Mouse (Mus musculus): ENCODE data around the gene Rbpjl. TPM values are rescaled to one million over a fixed set of nuclear protein-coding genes. Genes with fewer than 3 reads are reported as not detected.

The Rbpjl gene
- polyA plus RNA-seq, 1 experiment from 2014 or later = not detected

- no peak overlapping the region for H3K27ac ChIP-seq (replicated peaks; ENCODE audit: low read depth, low read length)
- H3K9me3 ChIP-seq (replicated peaks; ENCODE audit: control insufficient read depth, low read length) = no peaks in the 10 kb centered on the region
- H3K4me1 ChIP-seq (ENCODE audit: control insufficient read depth, insufficient read depth, low read length) = no peaks in the 10 kb centered on the region; the same call in 1 of the 2 replicates
- WGBS = 71% methylated on average over 10 of the region's 10 CpGs
- no peak overlapping the region for H3K4me3 ChIP-seq (ENCODE audit: low read depth, low read length)
- H3K4me2 ChIP-seq (ENCODE audit: low read depth, low read length) = peak overlapping the region; percentile 34
- no peak for ATAC-seq (replicated peaks; ENCODE audit: insufficient number of reproducible peaks, low FRiP score, low TSS enrichment, low read depth)
- H3K36me3 ChIP-seq (replicated peaks; ENCODE audit: control insufficient read depth, insufficient read depth, low read depth, low read length) = no peaks in the 10 kb centered on the region
- H3K9ac ChIP-seq (replicated peaks; ENCODE audit: low read length) = no peak overlapping the region
- no peak for DNase-seq (ENCODE audit: low spot score)
- H3K27me3 ChIP-seq (ENCODE audit: control insufficient read depth, insufficient read depth, low read length) = peaks cover 7% of the 10 kb centered on the region
Measured at GRCm38 (mm10) chr2:164414581-164414980, 11.6 kb downstream of the Rbpjl start.

GRCm38 (mm10) chr2:164417198-164417597, 14.3 kb downstream of the Rbpjl start:
- peak; percentile 71 for DNase-seq (ENCODE audit: low spot score)
- 1% methylated on average over 2 of the region's 2 CpGs for WGBS
- H3K36me3 ChIP-seq (replicated peaks; ENCODE audit: control insufficient read depth, insufficient read depth, low read depth, low read length) = no peaks in the 10 kb centered on the region
- no peak overlapping the region for H3K4me2 ChIP-seq (ENCODE audit: low read depth, low read length)
- ATAC-seq (replicated peaks; ENCODE audit: insufficient number of reproducible peaks, low FRiP score, low TSS enrichment, low read depth) = no peak
- H3K9ac ChIP-seq (replicated peaks; ENCODE audit: low read length) = no peak overlapping the region
- no peaks in the 10 kb centered on the region; the same call in 1 of the 2 replicates for H3K27me3 ChIP-seq (ENCODE audit: control insufficient read depth, insufficient read depth, low read length)
- no peaks in the 10 kb centered on the region for H3K9me3 ChIP-seq (replicated peaks; ENCODE audit: control insufficient read depth, low read length)
- H3K27ac ChIP-seq (replicated peaks; ENCODE audit: low read depth, low read length) = no peak overlapping the region
- H3K4me3 ChIP-seq (ENCODE audit: low read depth, low read length) = no peak overlapping the region
- H3K4me1 ChIP-seq (ENCODE audit: control insufficient read depth, insufficient read depth, low read length) = no peaks in the 10 kb centered on the region; the same call in 1 of the 2 replicates

GRCm38 (mm10) chr2:164418308-164418875, 15.5 kb downstream of the Rbpjl start:
- no peaks in the 10 kb centered on the region; the same call in 1 of the 2 replicates for H3K27me3 ChIP-seq (ENCODE audit: control insufficient read depth, insufficient read depth, low read length)
- DNase-seq (ENCODE audit: low spot score) (no peak), ATAC-seq (replicated peaks; ENCODE audit: insufficient number of reproducible peaks, low FRiP score, low TSS enrichment, low read depth) (no peak)
- WGBS = 21% methylated on average over 3 of the region's 3 CpGs
- H3K4me3 ChIP-seq (ENCODE audit: low read depth, low read length) = no peak overlapping the region
- H3K27ac ChIP-seq (replicated peaks; ENCODE audit: low read depth, low read length) = no peak overlapping the region
- no peaks in the 10 kb centered on the region for H3K36me3 ChIP-seq (replicated peaks; ENCODE audit: control insufficient read depth, insufficient read depth, low read depth, low read length)
- no peak overlapping the region for H3K9ac ChIP-seq (replicated peaks; ENCODE audit: low read length)
- H3K4me2 ChIP-seq (ENCODE audit: low read depth, low read length) = no peak overlapping the region
- no peaks in the 10 kb centered on the region for H3K9me3 ChIP-seq (replicated peaks; ENCODE audit: control insufficient read depth, low read length)
- H3K4me1 ChIP-seq (ENCODE audit: control insufficient read depth, insufficient read depth, low read length) = no peaks in the 10 kb centered on the region; the same call in 1 of the 2 replicates

- no peaks in the 10 kb centered on the region for H3K36me3 ChIP-seq (replicated peaks; ENCODE audit: control insufficient read depth, insufficient read depth, low read depth, low read length)
- H3K27ac ChIP-seq (replicated peaks; ENCODE audit: low read depth, low read length) = no peak overlapping the region
- no peaks in the 10 kb centered on the region for H3K27me3 ChIP-seq (ENCODE audit: control insufficient read depth, insufficient read depth, low read length)
- no peaks in the 10 kb centered on the region for H3K9me3 ChIP-seq (replicated peaks; ENCODE audit: control insufficient read depth, low read length)
- no peak for DNase-seq (ENCODE audit: low spot score)
- H3K9ac ChIP-seq (replicated peaks; ENCODE audit: low read length) = no peak overlapping the region
- H3K4me1 ChIP-seq (ENCODE audit: control insufficient read depth, insufficient read depth, low read length) = no peaks in the 10 kb centered on the region
- H3K4me2 ChIP-seq (ENCODE audit: low read depth, low read length) = no peak overlapping the region
- no peak overlapping the region for H3K4me3 ChIP-seq (ENCODE audit: low read depth, low read length)
- ATAC-seq (replicated peaks; ENCODE audit: insufficient number of reproducible peaks, low FRiP score, low TSS enrichment, low read depth) = no peak
- 7% methylated on average over 3 of the region's 3 CpGs for WGBS
Measured at GRCm38 (mm10) chr2:164419489-164419888, 16.5 kb downstream of the Rbpjl start.

GRCm38 (mm10) chr2:164421306-164421705, 18.4 kb downstream of the Rbpjl start:
- Histone ChIP-seq H3K4me3 (ENCODE audit: low read depth, low read length) (no peak overlapping the region), H3K36me3 (replicated peaks; ENCODE audit: control insufficient read depth, insufficient read depth, low read depth, low read length) (no peaks in the 10 kb centered on the region), H3K4me1 (ENCODE audit: control insufficient read depth, insufficient read depth, low read length) (no peaks in the 10 kb centered on the region), H3K27ac (replicated peaks; ENCODE audit: low read depth, low read length) (no peak overlapping the region), H3K9me3 (replicated peaks; ENCODE audit: control insufficient read depth, low read length) (no peaks in the 10 kb centered on the region), H3K9ac (replicated peaks; ENCODE audit: low read length) (no peak overlapping the region), H3K27me3 (ENCODE audit: control insufficient read depth, insufficient read depth, low read length) (no peaks in the 10 kb centered on the region), H3K4me2 (ENCODE audit: low read depth, low read length) (no peak overlapping the region)
- no peak for DNase-seq (ENCODE audit: low spot score)
- no peak for ATAC-seq (replicated peaks; ENCODE audit: insufficient number of reproducible peaks, low FRiP score, low TSS enrichment, low read depth)
- WGBS = 92% methylated on average over 7 of the region's 7 CpGs

- Histone ChIP-seq H3K9me3 (replicated peaks; ENCODE audit: control insufficient read depth, low read length) (no peaks in the 10 kb centered on the region), H3K4me3 (ENCODE audit: low read depth, low read length) (no peak overlapping the region), H3K27ac (replicated peaks; ENCODE audit: low read depth, low read length) (no peak overlapping the region), H3K4me2 (ENCODE audit: low read depth, low read length) (no peak overlapping the region), H3K4me1 (ENCODE audit: control insufficient read depth, insufficient read depth, low read length) (no peaks in the 10 kb centered on the region), H3K9ac (replicated peaks; ENCODE audit: low read length) (no peak overlapping the region), H3K27me3 (ENCODE audit: control insufficient read depth, insufficient read depth, low read length) (no peaks in the 10 kb centered on the region), H3K36me3 (replicated peaks; ENCODE audit: control insufficient read depth, insufficient read depth, low read depth, low read length) (no peaks in the 10 kb centered on the region)
- ATAC-seq (replicated peaks; ENCODE audit: insufficient number of reproducible peaks, low FRiP score, low TSS enrichment, low read depth) = no peak
- 75% methylated on average over 8 of the region's 8 CpGs for WGBS
- no peak for DNase-seq (ENCODE audit: low spot score)
Measured at GRCm38 (mm10) chr2:164421979-164422378, 19.0 kb downstream of the Rbpjl start.

GRCm38 (mm10) chr2:164422675-164423393, 19.9 kb downstream of the Rbpjl start:
- Histone ChIP-seq H3K9me3 (replicated peaks; ENCODE audit: control insufficient read depth, low read length) (no peaks in the 10 kb centered on the region), H3K27ac (replicated peaks; ENCODE audit: low read depth, low read length) (no peak overlapping the region), H3K9ac (replicated peaks; ENCODE audit: low read length) (no peak overlapping the region), H3K27me3 (ENCODE audit: control insufficient read depth, insufficient read depth, low read length) (no peaks in the 10 kb centered on the region), H3K4me1 (ENCODE audit: control insufficient read depth, insufficient read depth, low read length) (no peaks in the 10 kb centered on the region), H3K4me3 (ENCODE audit: low read depth, low read length) (no peak overlapping the region), H3K36me3 (replicated peaks; ENCODE audit: control insufficient read depth, insufficient read depth, low read depth, low read length) (no peaks in the 10 kb centered on the region), H3K4me2 (ENCODE audit: low read depth, low read length) (no peak overlapping the region)
- ATAC-seq (replicated peaks; ENCODE audit: insufficient number of reproducible peaks, low FRiP score, low TSS enrichment, low read depth) = no peak
- WGBS = 89% methylated on average over 15 of the region's 15 CpGs
- no peak for DNase-seq (ENCODE audit: low spot score)

GRCm38 (mm10) chr2:164423464-164423863, 20.5 kb downstream of the Rbpjl start:
- H3K9me3 ChIP-seq (replicated peaks; ENCODE audit: control insufficient read depth, low read length) = no peaks in the 10 kb centered on the region
- no peaks in the 10 kb centered on the region for H3K27me3 ChIP-seq (ENCODE audit: control insufficient read depth, insufficient read depth, low read length)
- DNase-seq (ENCODE audit: low spot score) (no peak), ATAC-seq (replicated peaks; ENCODE audit: insufficient number of reproducible peaks, low FRiP score, low TSS enrichment, low read depth) (no peak)
- WGBS = 83% methylated on average over 11 of the region's 11 CpGs
- H3K9ac ChIP-seq (replicated peaks; ENCODE audit: low read length) = no peak overlapping the region
- no peak overlapping the region for H3K4me3 ChIP-seq (ENCODE audit: low read depth, low read length)
- no peaks in the 10 kb centered on the region for H3K36me3 ChIP-seq (replicated peaks; ENCODE audit: control insufficient read depth, insufficient read depth, low read depth, low read length)
- no peak overlapping the region for H3K4me2 ChIP-seq (ENCODE audit: low read depth, low read length)
- H3K4me1 ChIP-seq (ENCODE audit: control insufficient read depth, insufficient read depth, low read length) = no peaks in the 10 kb centered on the region
- no peak overlapping the region for H3K27ac ChIP-seq (replicated peaks; ENCODE audit: low read depth, low read length)

Measured in embryonic facial prominence, embryonic 11.5 days (tissue).